Mouse (Mus musculus): ENCODE results near the gene Nf2. TPM values are rescaled to one million over a fixed set of nuclear protein-coding genes. Genes with fewer than 3 reads are reported as not detected.

Gene Nf2
- polyA plus RNA-seq, 1 experiment = 54.0 TPM

- Histone ChIP-seq H3K27ac (ENCODE audit: insufficient read depth, low read depth, low read length) (no peak overlapping the region), H3K27me3 (replicated peaks; ENCODE audit: control insufficient read depth, insufficient read depth, low read length) (no peaks in the 10 kb centered on the region), H3K36me3 (ENCODE audit: control insufficient read depth, insufficient read depth, low read length) (no peaks in the 10 kb centered on the region; the same call in 1 of the 2 replicates), H3K4me3 (ENCODE audit: insufficient read depth, low read depth, low read length) (no peak overlapping the region), H3K4me1 (ENCODE audit: control insufficient read depth, insufficient read depth, low read length) (no peaks in the 10 kb centered on the region)
- TF ChIP-seq POLR2A (IDR thresholded peaks at IDR 0.05; ENCODE audit: low read depth, low read length) (no peak), CTCF (conservative IDR thresholded peaks at IDR 0.05; ENCODE audit: insufficient read depth, insufficient read length, low read depth, low read length) (no peak)
- WGBS = 72% methylated on average over 7 of the region's 7 CpGs
- no peak for DNase-seq
These were observed 128.3 kb downstream of the Nf2 start for GRCm38 (mm10) chr11:4720900-4721580.

GRCm38 (mm10) chr11:4720393-4720792 is 128.9 kb downstream of the Nf2 start:
- TF ChIP-seq POLR2A (IDR thresholded peaks at IDR 0.05; ENCODE audit: low read depth, low read length) (no peak), CTCF (conservative IDR thresholded peaks at IDR 0.05; ENCODE audit: insufficient read depth, insufficient read length, low read depth, low read length) (no peak)
- no peak for DNase-seq
- Histone ChIP-seq H3K4me1 (ENCODE audit: control insufficient read depth, insufficient read depth, low read length) (no peaks in the 10 kb centered on the region), H3K36me3 (ENCODE audit: control insufficient read depth, insufficient read depth, low read length) (no peaks in the 10 kb centered on the region; the same call in 1 of the 2 replicates), H3K27ac (ENCODE audit: insufficient read depth, low read depth, low read length) (no peak overlapping the region), H3K4me3 (ENCODE audit: insufficient read depth, low read depth, low read length) (no peak overlapping the region), H3K27me3 (replicated peaks; ENCODE audit: control insufficient read depth, insufficient read depth, low read length) (no peaks in the 10 kb centered on the region)
- 66% methylated on average over 11 of the region's 11 CpGs for WGBS

- WGBS = 91% methylated on average over 9 of the region's 9 CpGs
- no peaks in the 10 kb centered on the region for H3K4me1 ChIP-seq (ENCODE audit: control insufficient read depth, insufficient read depth, low read length)
- H3K36me3 ChIP-seq (ENCODE audit: control insufficient read depth, insufficient read depth, low read length) = no peaks in the 10 kb centered on the region; the same call in 1 of the 2 replicates
- TF ChIP-seq CTCF (conservative IDR thresholded peaks at IDR 0.05; ENCODE audit: insufficient read depth, insufficient read length, low read depth, low read length) (no peak), POLR2A (IDR thresholded peaks at IDR 0.05; ENCODE audit: low read depth, low read length) (no peak)
- DNase-seq = no peak
- no peak overlapping the region for H3K27ac ChIP-seq (ENCODE audit: insufficient read depth, low read depth, low read length)
- no peaks in the 10 kb centered on the region for H3K27me3 ChIP-seq (replicated peaks; ENCODE audit: control insufficient read depth, insufficient read depth, low read length)
- H3K4me3 ChIP-seq (ENCODE audit: insufficient read depth, low read depth, low read length) = no peak overlapping the region
These were observed 129.4 kb downstream of the Nf2 start for GRCm38 (mm10) chr11:4719961-4720360.

GRCm38 (mm10) chr11:4718548-4718947 is 130.8 kb downstream of the Nf2 start:
- TF ChIP-seq POLR2A (IDR thresholded peaks at IDR 0.05; ENCODE audit: low read depth, low read length) (no peak), CTCF (conservative IDR thresholded peaks at IDR 0.05; ENCODE audit: insufficient read depth, insufficient read length, low read depth, low read length) (no peak)
- no peaks in the 10 kb centered on the region for H3K27me3 ChIP-seq (replicated peaks; ENCODE audit: control insufficient read depth, insufficient read depth, low read length)
- no peaks in the 10 kb centered on the region for H3K4me1 ChIP-seq (ENCODE audit: control insufficient read depth, insufficient read depth, low read length)
- no peaks in the 10 kb centered on the region; the same call in 1 of the 2 replicates for H3K36me3 ChIP-seq (ENCODE audit: control insufficient read depth, insufficient read depth, low read length)
- 81% methylated on average over 5 of the region's 5 CpGs for WGBS
- no peak overlapping the region for H3K4me3 ChIP-seq (ENCODE audit: insufficient read depth, low read depth, low read length)
- H3K27ac ChIP-seq (ENCODE audit: insufficient read depth, low read depth, low read length) = no peak overlapping the region
- DNase-seq = no peak

GRCm38 (mm10) chr11:4716530-4717236 is 132.7 kb downstream of the Nf2 start:
- 91% methylated on average over 5 of the region's 5 CpGs for WGBS
- H3K27ac ChIP-seq (ENCODE audit: insufficient read depth, low read depth, low read length) = no peak overlapping the region
- H3K27me3 ChIP-seq (replicated peaks; ENCODE audit: control insufficient read depth, insufficient read depth, low read length) = no peaks in the 10 kb centered on the region
- H3K4me3 ChIP-seq (ENCODE audit: insufficient read depth, low read depth, low read length) = no peak overlapping the region
- H3K4me1 ChIP-seq (ENCODE audit: control insufficient read depth, insufficient read depth, low read length) = no peaks in the 10 kb centered on the region
- no peaks in the 10 kb centered on the region for H3K36me3 ChIP-seq (ENCODE audit: control insufficient read depth, insufficient read depth, low read length)
- DNase-seq = no peak
- TF ChIP-seq CTCF (conservative IDR thresholded peaks at IDR 0.05; ENCODE audit: insufficient read depth, insufficient read length, low read depth, low read length) (no peak), POLR2A (IDR thresholded peaks at IDR 0.05; ENCODE audit: low read depth, low read length) (no peak)

Other genes starting within 250 kb of the Nf2 start
- gene Gm11032, start 229.5 kb downstream of the Nf2 start, polyA plus RNA-seq (2012; rRNA removed) = not detected in 2 replicates
- 17.7 and 18.0 TPM in 2 replicates for gene Ascc2, start 211.8 kb downstream of the Nf2 start, polyA plus RNA-seq (2012; rRNA removed)
- gene Uqcr10, start 145.2 kb downstream of the Nf2 start, polyA plus RNA-seq (2012; rRNA removed) = 2,120 and 2,704 TPM in 2 replicates
- gene Zmat5, start 144.9 kb downstream of the Nf2 start, polyA plus RNA-seq (2012; rRNA removed) = 62.6 and 65.1 TPM in 2 replicates
- not detected in 2 replicates for gene Cabp7, start 102.8 kb downstream of the Nf2 start, polyA plus RNA-seq (2012; rRNA removed)
- gene Nipsnap1, start 24.4 kb upstream of the Nf2 start, polyA plus RNA-seq (2012; rRNA removed) = 140 and 164 TPM in 2 replicates
- gene Thoc5, start 45.8 kb upstream of the Nf2 start, polyA plus RNA-seq (2012; rRNA removed) = 16.6 and 17.7 TPM in 2 replicates
- gene Nefh, start 98.5 kb upstream of the Nf2 start, polyA plus RNA-seq (2012; rRNA removed) = 0.05 and 0.30 TPM in 2 replicates
- gene Ap1b1, start 137.3 kb upstream of the Nf2 start, polyA plus RNA-seq (2012; rRNA removed) = 110 and 123 TPM in 2 replicates
- 1.1 and 1.3 TPM in 2 replicates for gene Rasl10a, start 208.6 kb upstream of the Nf2 start, polyA plus RNA-seq (2012; rRNA removed)
- gene Gas2l1, start 215.8 kb upstream of the Nf2 start, polyA plus RNA-seq (2012; rRNA removed) = 40.2 and 48.3 TPM in 2 replicates
- gene Rhbdd3, start 249.4 kb upstream of the Nf2 start, polyA plus RNA-seq (2012; rRNA removed) = 26.4 and 35.6 TPM in 2 replicates
- 204 and 218 TPM in 2 replicates for gene Ewsr1, start 249.7 kb upstream of the Nf2 start, polyA plus RNA-seq (2012; rRNA removed)